Mouse (Mus musculus) gastrocnemius, adult 8-10 months (tissue): ENCODE data around the gene Atpaf2. TPM values are rescaled to one million over a fixed set of nuclear protein-coding genes. Genes with fewer than 3 reads are reported as not detected.

Experiments
- DNase-seq, 2 experiments: peaks; one replicate each; pipeline ENCODE4 v3.0.0; 2022; ENCODE audit warnings: low spot score in 2 of 2
- total RNA-seq, 4 experiments: library from RNA; stranded (reverse); gene quantifications; 2 replicates each; pipeline ENCODE4 v1.2.4; 2022

Gene Atpaf2
- total RNA-seq, 4 experiments from 2014 or later = 28.9 to 30.7 (median 30.6) TPM

- DNase-seq = no peak
Measured at GRCm38 (mm10) chr11:60397172-60397571, 21.1 kb downstream of the Atpaf2 start.

GRCm38 (mm10) chr11:60396546-60396945 is 21.7 kb downstream of the Atpaf2 start:
- DNase-seq = no peak

- DNase-seq = no peak
Measured at GRCm38 (mm10) chr11:60391346-60391745, 26.9 kb downstream of the Atpaf2 start.

- DNase-seq = no peak
Measured at GRCm38 (mm10) chr11:60387944-60388343, 30.3 kb downstream of the Atpaf2 start.

GRCm38 (mm10) chr11:60385946-60386345 is 32.3 kb downstream of the Atpaf2 start:
- DNase-seq = no peak

- DNase-seq = no peak
Measured at GRCm38 (mm10) chr11:60384762-60385421, 33.4 kb downstream of the Atpaf2 start.

- DNase-seq = no peak
Measured at GRCm38 (mm10) chr11:60383518-60383917, 34.7 kb downstream of the Atpaf2 start.

- no peak for DNase-seq
Measured at GRCm38 (mm10) chr11:60374481-60374880, 43.8 kb downstream of the Atpaf2 start.

GRCm38 (mm10) chr11:60370431-60370830 is 47.8 kb downstream of the Atpaf2 start:
- no peak for DNase-seq

GRCm38 (mm10) chr11:60369448-60369847 is 48.8 kb downstream of the Atpaf2 start:
- DNase-seq = no peak

- DNase-seq = no peak
Measured at GRCm38 (mm10) chr11:60368909-60369308, 49.3 kb downstream of the Atpaf2 start.

GRCm38 (mm10) chr11:60367256-60367655 is 51.0 kb downstream of the Atpaf2 start:
- DNase-seq = no peak

GRCm38 (mm10) chr11:60366239-60367019 is 51.8 kb downstream of the Atpaf2 start:
- DNase-seq = peak in 1 of 2 experiments; percentile 40

GRCm38 (mm10) chr11:60360631-60361201 is 57.5 kb downstream of the Atpaf2 start:
- no peak for DNase-seq

GRCm38 (mm10) chr11:60359936-60360335 is 58.3 kb downstream of the Atpaf2 start:
- no peak for DNase-seq

- no peak for DNase-seq
Measured at GRCm38 (mm10) chr11:60359138-60359537, 59.1 kb downstream of the Atpaf2 start.

GRCm38 (mm10) chr11:60358548-60358947 is 59.7 kb downstream of the Atpaf2 start:
- DNase-seq = no peak

- DNase-seq = no peak
Measured at GRCm38 (mm10) chr11:60357116-60357515, 61.1 kb downstream of the Atpaf2 start.

- no peak for DNase-seq
Measured at GRCm38 (mm10) chr11:60355952-60356351, 62.3 kb downstream of the Atpaf2 start.

GRCm38 (mm10) chr11:60352559-60353411 is 65.5 kb downstream of the Atpaf2 start, which contains the start of the genes Tom1l2 and Drc3:
Tom1l2 (minus strand) TSS chr11:60352905.
Drc3 (plus strand) TSS chr11:60353329.
- peak; percentile 99 to 100 for DNase-seq

GRCm38 (mm10) chr11:60351925-60352371 is 66.3 kb downstream of the Atpaf2 start:
- DNase-seq = peak in 1 of 2 experiments; percentile 42
